ENCODE assay signal across 9 mouse cellular contexts in genomic region chr5:100499243-100499642, GRCm38 (mm10). TPM values are rescaled to one million over a fixed set of nuclear protein-coding genes. Genes with fewer than 3 reads are reported as not detected.
A peak's percentile ranks its signal among the peaks of the same experiment; 100 is the strongest.
DNase-seq lines count a peak whose midpoint lies in the region; ATAC-seq lines count a peak whose summit lies in the region.
"Had no signal": no experiment of that assay in that cellular context is flagged by ENCODE, and none has a peak within 500 bp of the region (broad histone marks: within the 10 kb centered on the region; RNA-seq: fewer than 3 reads in every experiment).

No protein-coding gene starts in this region.

- H3K36me3 ChIP-seq in kidney, embryonic 15.5 days: no peaks in the 10 kb centered on the region
- no peaks in the 10 kb centered on the region for H3K36me3 ChIP-seq in hindbrain, embryonic 15.5 days
- H3K36me3 ChIP-seq in midbrain, embryonic 15.5 days (replicated peaks): no peaks in the 10 kb centered on the region

- no peak for ATAC-seq in kidney, embryonic 15.5 days (replicated peaks; ENCODE audit: low FRiP score)
- ATAC-seq in hindbrain, embryonic 15.5 days (ENCODE audit: low FRiP score, low read depth): no peak
- no peak for ATAC-seq in midbrain, embryonic 15.5 days (replicated peaks)

- H3K4me3 ChIP-seq in kidney, embryonic 15.5 days (replicated peaks): peak overlapping the region; percentile 86
- peak overlapping the region; percentile 80 for H3K4me3 ChIP-seq in hindbrain, embryonic 15.5 days
- H3K4me3 ChIP-seq in midbrain, embryonic 15.5 days: peak overlapping the region; percentile 94

- peak overlapping the region; percentile 95 for H3K4me2 ChIP-seq in kidney, embryonic 15.5 days
- H3K4me2 ChIP-seq in hindbrain, embryonic 15.5 days: peak overlapping the region; percentile 93
- peak overlapping the region; percentile 97 for H3K4me2 ChIP-seq in midbrain, embryonic 15.5 days

- 19% methylated on average over 2 of the region's 2 CpGs for WGBS in kidney, embryonic 15.5 days
- 15% methylated on average over 2 of the region's 2 CpGs for WGBS in hindbrain, embryonic 15.5 days
- WGBS in midbrain, embryonic 15.5 days: 28% methylated on average over 2 of the region's 2 CpGs

- peak overlapping the region; percentile 61 for H3K9ac ChIP-seq in kidney, embryonic 15.5 days
- peak overlapping the region; percentile 60; the same call in 1 of the 2 replicates for H3K9ac ChIP-seq in hindbrain, embryonic 15.5 days
- H3K9ac ChIP-seq in midbrain, embryonic 15.5 days: peak overlapping the region; percentile 51; the same call in 1 of the 2 replicates

- H3K27ac ChIP-seq in kidney, embryonic 15.5 days: peak overlapping the region; percentile 77
- H3K27ac ChIP-seq in hindbrain, embryonic 15.5 days (replicated peaks): no peak overlapping the region
- peak overlapping the region; percentile 73; the same call in 1 of the 2 replicates for H3K27ac ChIP-seq in midbrain, embryonic 15.5 days

- H3K27me3 ChIP-seq in kidney, embryonic 15.5 days: no peaks in the 10 kb centered on the region
- no peaks in the 10 kb centered on the region for H3K27me3 ChIP-seq in hindbrain, embryonic 15.5 days
- H3K27me3 ChIP-seq in midbrain, embryonic 15.5 days (replicated peaks): no peaks in the 10 kb centered on the region
- H3K27me3 ChIP-seq: Patski had no signal

- intact Hi-C loops in left cerebral cortex, postnatal 10 days (cut with DNase I): loop anchor here (2.0 kb wide), 1 partner anchor 72 kb away; no protein-coding TSS in a partner anchor

- DNase-seq in kidney, postnatal 36 days: no peak
- peak; percentile 45 for DNase-seq in c-Kit-positive CD71-positive TER-119-positive erythroid progenitor cells, embryonic 14.5 days (ENCODE audit: low spot score)
- no peak for DNase-seq in thymus, postnatal 14 days
- no peak for DNase-seq in left cerebral cortex, postnatal 10 days (ENCODE audit: extremely low spot score in 1 of 2, low spot score in 2 of 2)
- no peak for DNase-seq in layer of hippocampus, postnatal 25 days (ENCODE audit: extremely low spot score in 1 of 2, low spot score in 1 of 2)

- H3K9me3 ChIP-seq in kidney, embryonic 15.5 days (replicated peaks): no peaks in the 10 kb centered on the region
- no peaks in the 10 kb centered on the region for H3K9me3 ChIP-seq in hindbrain, embryonic 15.5 days
- no peaks in the 10 kb centered on the region for H3K9me3 ChIP-seq in midbrain, embryonic 15.5 days

- peaks cover 30% of the 10 kb centered on the region for H3K4me1 ChIP-seq in kidney, embryonic 15.5 days
- H3K4me1 ChIP-seq in hindbrain, embryonic 15.5 days (replicated peaks): peaks cover 27% of the 10 kb centered on the region
- peaks cover 25% of the 10 kb centered on the region for H3K4me1 ChIP-seq in midbrain, embryonic 15.5 days

RNA-seq across cellular contexts. Expression of gene Lin54, which starts 1.2 kb away (rescaled TPM):
- polyA plus RNA-seq in kidney, embryonic 15.5 days (2015; fragmentation: Nextera tagmentation; extraction: Ambion mirVana): 11.7 and 13.3 TPM in 2 replicates
- polyA plus RNA-seq in hindbrain, embryonic 15.5 days (2015; fragmentation: Nextera tagmentation; extraction: Ambion mirVana): 7.1 and 7.4 TPM in 2 replicates
- 7.1 and 8.2 TPM in 2 replicates for polyA plus RNA-seq in midbrain, embryonic 15.5 days (2015; fragmentation: Nextera tagmentation; extraction: Ambion mirVana)
- 10 to 100 TPM; 15.5 to 17.7 TPM for total RNA-seq in left cerebral cortex, postnatal 10 days (2021)
- total RNA-seq in layer of hippocampus, postnatal 25 days (2021): 10 to 100 TPM; 14.5 to 16.0 TPM

RNA-seq across cellular contexts. Expression of gene Cops4, which starts 18.9 kb away (rescaled TPM):
- 192 and 194 TPM in 2 replicates for polyA plus RNA-seq in kidney, embryonic 15.5 days (2015; fragmentation: Nextera tagmentation; extraction: Ambion mirVana)
- 171 and 175 TPM in 2 replicates for polyA plus RNA-seq in hindbrain, embryonic 15.5 days (2015; fragmentation: Nextera tagmentation; extraction: Ambion mirVana)
- 170 and 172 TPM in 2 replicates for polyA plus RNA-seq in midbrain, embryonic 15.5 days (2015; fragmentation: Nextera tagmentation; extraction: Ambion mirVana)
- total RNA-seq in left cerebral cortex, postnatal 10 days (2021): 10 to 100 TPM; 77.1 to 77.9 TPM
- total RNA-seq in layer of hippocampus, postnatal 25 days (2021): 10 to 100 TPM; 79.0 to 84.4 TPM
